Mouse (Mus musculus): ENCODE results near the gene Inpp5f.
"Not testable (repeated sequence)": the region's sequence is repeated elsewhere in the genome, so short reads cannot be mapped to it uniquely, and the experiment has no call there.

Inpp5f gene

GRCm38 (mm10) chr7:128610897-128611798, at the start of gene Inpp5f:
Gene Inpp5f, plus strand, starts transcription at chr7:128611328.
- DNase-seq = peak; percentile 99

DNA sequence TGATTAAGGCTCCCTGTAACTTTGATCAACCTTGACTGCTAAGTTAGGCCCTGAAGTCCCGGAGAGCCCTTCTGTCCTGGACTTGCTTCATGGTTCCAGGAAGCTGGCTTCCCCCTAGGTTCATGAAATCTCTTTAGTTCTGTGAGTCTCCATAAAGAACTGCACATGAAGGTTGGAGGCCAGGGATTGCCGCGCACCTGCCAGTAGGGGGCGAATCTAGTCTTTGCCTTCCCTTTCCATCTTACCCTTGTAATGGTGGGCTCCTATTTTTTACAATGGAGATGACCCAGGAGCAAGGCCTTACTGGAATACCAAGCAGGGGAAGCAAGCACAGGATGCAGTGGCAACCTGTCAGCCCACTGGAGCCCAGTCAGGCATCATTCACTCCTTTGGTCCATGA, 47.8 kb upstream of the Inpp5f start:
- peak in 1 of 2 experiments; percentile 72 for DNase-seq

- DNase-seq = peak in 1 of 2 experiments; percentile 30
Observed at GRCm38 (mm10) chr7:128566311-128566710, 44.8 kb upstream of the Inpp5f start.

GRCm38 (mm10) chr7:128567561-128568244, 43.4 kb upstream of the Inpp5f start:
- no peak for DNase-seq

GRCm38 (mm10) chr7:128569429-128569828, 41.7 kb upstream of the Inpp5f start:
- DNase-seq = not testable (repeated sequence)

DNA sequence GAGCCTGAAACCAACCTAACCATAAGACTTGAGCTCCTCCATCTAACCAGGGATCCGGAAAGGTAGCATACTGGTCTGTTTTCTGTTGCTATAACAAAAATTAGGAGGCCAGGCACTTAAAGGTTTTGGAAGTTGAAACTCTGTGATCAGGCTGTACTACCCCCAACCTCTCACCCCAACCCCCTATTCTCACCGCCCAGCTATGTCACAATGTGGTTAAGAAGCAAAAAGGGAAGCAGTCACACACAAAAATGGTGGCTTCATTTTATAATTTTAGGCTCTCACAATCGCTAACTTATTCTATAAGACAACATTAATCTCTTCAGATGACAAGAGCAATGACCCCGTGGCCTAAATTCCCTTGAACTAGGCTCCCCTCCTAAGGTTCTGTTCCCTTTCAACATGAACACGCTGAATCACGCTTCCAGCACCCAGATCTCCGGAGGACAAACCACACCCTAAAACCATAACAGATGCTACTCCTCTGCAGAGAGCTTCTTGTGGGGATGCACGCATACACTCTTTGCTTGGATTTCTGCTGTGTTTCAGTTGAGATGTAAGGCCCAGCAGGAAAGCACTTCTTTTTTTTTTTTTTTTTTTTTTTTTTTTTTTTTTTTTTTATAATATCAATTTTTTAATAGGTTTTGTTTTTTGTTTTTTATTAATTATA, 41.0 kb upstream of the Inpp5f start:
- no peak for DNase-seq

- not testable (repeated sequence) for DNase-seq
Observed at GRCm38 (mm10) chr7:128570657-128571056, 40.5 kb upstream of the Inpp5f start.

DNA sequence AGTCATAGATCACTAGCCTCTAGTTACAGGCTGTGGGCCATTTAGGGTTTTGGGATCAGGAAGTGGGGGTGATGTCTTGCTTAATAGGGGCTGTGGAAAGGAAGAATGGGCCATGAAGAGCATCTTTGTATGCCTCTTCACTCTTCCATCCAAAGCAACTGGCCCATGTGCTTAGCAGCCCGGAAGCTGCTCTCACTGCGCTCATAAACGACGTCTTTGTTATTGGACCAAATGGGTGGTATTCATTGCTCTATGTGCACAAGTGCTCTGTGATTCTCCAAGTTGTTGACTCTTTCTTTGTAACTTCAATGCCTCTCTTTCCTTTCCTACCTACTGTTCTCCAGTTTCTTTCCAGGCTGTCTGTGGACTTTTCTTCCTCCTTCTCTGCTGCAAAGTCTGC, 39.1 kb upstream of the Inpp5f start:
- DNase-seq = no peak

DNA sequence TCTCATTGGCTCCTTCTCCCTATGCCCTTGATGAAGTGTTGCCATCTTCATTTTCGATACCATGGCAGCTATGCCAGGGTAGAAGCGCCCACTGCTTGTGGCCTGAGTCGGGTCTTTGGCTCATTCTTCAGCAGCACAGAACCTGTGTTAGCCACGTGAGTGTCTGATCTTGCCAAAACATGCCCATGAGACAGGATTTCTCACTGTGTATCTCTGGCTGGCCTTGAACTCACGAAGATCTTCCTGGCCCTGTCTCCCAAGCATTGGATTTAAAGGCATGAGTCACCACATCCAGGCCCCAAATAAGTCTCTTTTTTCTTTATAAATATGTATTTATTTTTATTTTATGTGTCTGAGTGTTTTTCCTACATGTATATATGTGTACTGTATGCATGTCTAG, 35.9 kb upstream of the Inpp5f start:
- DNase-seq = no peak

- no peak for DNase-seq
Observed at GRCm38 (mm10) chr7:128575794-128576193, 35.3 kb upstream of the Inpp5f start.

- no peak for DNase-seq
Observed at GRCm38 (mm10) chr7:128577607-128578006, 33.5 kb upstream of the Inpp5f start.

DNA sequence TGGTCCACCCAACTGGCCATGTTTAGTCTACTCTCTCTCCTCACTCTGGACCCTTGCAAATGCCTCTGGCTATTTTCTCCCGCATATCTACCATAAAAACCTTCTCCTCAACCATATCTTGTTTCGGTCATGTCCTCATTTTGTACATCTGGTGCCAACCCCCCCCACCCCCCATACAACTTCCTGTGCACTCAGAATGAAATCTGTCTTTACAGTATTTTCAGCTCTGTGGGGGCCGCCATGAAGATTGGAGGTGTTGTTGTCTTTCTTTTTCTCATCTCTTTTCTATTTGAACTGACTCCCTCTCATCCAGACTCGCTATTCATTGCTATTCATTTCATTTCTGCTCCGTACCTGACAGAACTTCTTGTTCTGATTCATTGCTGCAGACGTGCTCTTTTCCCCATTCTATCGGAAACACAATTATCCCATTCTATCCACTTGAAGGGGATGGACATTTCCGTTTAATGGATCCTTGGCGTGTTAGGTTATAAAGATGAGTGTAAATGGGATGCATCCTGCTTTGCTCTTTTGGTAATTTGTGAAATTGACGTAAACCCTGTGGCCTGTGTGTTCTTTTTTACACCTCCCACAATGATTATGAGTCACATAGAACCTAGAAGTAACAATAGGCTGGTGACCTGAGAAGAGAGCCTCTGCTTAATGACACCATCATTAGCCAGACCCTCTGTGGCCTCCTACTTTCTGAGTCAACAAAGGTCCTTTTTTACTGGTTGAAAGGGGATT, 32.8 kb upstream of the Inpp5f start:
- no peak for DNase-seq

DNA sequence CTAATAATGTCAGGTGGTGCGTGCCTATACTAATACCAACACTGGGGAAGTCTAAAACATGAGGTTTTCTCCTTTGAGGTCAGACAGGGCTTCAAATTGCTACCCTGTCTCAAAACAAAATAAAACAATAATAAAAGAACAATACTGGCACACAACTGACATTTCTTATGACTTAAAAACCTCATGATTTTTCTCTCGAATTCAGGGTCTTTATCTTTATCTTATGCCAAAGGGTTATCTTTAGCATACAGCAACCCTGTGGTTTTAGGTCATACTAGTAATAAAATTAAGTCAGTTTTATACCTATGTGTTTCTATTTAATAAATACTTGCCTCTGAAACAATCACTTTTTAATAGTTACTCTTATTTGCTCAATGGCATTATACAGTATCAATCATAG, 31.7 kb upstream of the Inpp5f start:
- DNase-seq = no peak

DNA sequence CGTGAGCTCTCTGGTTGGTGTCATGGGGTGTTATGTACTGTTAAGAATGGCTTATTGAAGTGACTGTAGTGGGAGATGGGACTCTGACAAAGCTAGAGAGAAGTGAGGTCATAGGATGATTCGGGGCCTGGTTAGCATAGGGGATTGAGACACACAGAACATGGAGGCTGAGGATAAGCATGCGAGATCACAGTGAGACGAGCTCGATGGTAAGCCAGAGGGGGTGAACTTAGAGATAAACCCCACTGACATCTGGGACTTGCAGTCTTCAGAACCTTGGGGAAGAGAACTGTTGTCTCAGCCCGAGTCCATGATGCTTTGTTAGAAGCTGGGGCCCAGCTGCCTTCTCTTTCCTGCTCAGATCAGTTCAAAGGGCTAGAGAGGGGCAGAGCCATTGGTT, 30.8 kb upstream of the Inpp5f start:
- DNase-seq = no peak

DNA sequence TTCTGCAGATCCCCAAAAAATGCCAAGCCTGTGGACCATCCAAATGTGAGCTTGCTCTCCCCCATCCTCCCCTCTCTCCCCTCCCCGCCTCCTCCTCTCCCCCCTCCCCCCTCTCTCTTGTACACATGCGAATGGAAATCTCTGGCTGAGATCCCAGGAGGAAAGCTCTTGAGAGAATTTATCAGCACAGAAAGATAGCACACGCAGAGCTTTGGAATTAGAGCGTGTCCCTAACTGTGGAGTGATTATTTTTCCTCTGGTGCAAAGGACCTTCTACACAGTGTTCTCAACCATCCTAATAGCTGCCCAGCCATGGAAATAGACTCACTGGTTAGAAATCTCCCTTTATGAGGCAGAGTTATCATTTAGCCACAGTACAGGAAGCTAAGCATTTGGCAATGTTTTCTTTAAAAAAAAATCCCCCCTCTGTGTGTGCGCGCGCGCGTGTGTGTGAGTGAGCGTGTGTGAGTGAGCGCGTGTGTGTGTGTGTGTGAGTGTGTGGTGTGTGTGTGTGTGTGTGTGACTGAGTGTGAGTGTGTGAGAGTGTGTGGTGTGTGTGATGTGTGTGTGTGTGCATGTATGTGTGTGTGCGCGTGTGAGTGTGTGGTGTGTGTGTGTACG, 29.2 kb upstream of the Inpp5f start:
- no peak for DNase-seq

DNA sequence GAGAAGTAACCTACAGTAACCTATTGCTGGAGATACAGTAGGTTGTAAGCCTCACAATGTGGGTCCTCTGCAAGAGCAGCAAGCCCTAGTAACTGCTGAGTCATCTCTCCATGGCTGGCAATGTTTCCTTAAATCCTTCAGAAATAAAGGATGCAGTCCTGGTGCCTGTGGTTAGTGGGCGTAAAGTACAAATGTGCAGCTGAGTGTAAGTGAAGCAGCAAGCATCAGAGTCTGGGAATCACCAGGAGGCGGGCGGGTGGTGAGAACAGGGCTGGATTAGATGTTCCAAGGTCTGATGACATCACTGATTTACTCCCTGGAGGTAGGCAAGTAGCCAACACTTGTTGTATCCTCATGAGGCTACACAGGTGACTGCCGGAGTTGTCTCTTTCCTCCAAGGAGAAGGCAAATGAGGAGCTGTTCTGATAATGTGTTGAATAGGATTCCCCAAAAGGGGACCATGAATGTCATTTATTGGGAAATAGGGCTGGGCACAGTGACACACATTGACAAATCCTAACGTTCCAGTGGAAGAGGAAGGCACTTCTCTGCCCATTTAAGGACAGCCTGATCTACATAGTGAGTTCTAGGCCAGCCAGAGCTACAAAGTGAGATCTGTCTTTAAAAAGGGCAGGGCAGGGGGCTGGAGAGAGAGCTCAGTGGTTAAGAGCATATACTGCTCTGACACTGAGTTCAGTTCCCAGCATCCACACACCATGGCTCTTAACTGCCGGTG, 27.7 kb upstream of the Inpp5f start:
- DNase-seq = peak; percentile 62 to 71

- DNase-seq = no peak
Observed at GRCm38 (mm10) chr7:128587334-128587933, 23.7 kb upstream of the Inpp5f start.

DNA sequence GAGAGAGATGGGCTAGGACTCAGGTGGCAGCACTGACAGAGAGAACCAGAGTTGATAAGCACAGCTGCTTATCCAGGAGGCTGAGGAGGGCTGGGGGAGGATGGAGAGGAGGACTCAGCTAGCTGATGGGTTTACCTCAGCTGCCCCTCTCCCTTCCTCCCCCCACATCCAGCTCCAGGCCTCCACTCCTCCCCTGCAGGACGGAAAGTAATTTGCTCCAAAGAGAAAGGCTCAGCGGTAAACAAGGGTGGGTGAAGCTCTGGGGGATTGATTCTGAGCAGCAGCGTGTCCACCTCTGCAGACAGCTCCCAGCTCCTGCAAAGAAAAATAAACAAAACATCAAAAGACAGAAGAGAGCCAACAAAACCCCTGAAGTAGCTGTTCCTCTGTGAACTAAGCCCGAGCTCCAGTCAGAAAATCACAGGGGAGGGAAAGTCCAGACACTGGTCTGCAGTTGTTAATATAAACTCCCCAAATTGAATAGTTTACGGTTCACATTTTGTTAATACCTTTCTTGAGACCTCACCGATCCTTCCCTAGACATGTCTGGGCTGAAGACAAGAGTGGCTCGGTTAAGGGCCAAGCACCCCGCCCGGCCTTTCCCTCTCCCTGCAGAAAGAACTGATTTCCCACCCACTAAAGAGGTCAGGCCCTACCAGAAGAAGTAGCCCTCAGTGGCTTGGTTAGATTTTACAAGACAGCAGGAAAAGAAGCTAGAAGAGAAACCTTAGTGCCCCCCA, 19.6 kb upstream of the Inpp5f start:
- DNase-seq = peak in 1 of 2 experiments; percentile 14

DNA sequence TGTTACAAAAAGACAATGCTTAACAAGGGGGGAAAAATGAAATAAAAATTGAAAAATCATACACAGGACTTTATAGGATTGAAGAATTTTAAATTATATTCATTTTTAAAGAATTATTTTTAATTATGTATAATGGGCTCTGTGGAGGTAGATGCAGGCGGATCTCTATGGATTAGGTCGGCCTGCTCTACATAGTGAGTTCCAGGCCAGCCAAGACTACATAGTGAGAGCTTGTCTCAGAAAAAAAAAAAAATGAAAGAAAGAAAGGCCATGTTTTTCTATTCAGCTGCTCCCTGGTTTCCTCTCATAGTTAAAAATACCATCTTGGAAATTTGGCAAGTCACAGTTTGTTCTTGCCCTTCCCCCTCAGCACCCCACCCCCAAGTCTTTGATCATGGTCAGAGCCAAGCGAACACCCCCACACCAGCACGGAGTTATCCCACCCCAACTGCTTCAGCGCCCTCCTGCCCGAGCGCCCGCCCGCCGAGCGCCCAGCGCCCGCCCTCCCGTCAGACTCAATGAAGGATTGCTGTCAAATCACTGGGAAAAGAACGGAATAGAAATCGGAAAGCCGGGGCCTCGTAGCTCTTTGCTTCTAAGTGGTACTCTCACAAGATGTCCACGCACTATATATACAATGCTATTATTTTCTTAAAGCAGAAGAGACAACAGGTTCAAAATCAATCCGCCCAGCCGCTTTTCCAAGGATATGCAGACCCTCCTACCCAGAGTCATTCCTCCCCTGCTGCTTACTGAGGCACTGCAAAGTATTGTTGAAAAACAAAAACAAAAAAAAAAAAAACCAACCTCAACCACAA, 18.8 kb upstream of the Inpp5f start:
- DNase-seq = peak; percentile 35 to 58

- DNase-seq = no peak
Observed at GRCm38 (mm10) chr7:128592936-128593241, 18.2 kb upstream of the Inpp5f start.

All from kidney, postnatal 36 days (tissue).